Mouse (Mus musculus): ENCODE data around the gene 1110051M20Rik. TPM values are rescaled to one million over a fixed set of nuclear protein-coding genes. Genes with fewer than 3 reads are reported as not detected.

The 1110051M20Rik gene
- total and polyA plus RNA-seq, 3 experiments: 21.1 to 34.0 (median 26.2) TPM

DNA sequence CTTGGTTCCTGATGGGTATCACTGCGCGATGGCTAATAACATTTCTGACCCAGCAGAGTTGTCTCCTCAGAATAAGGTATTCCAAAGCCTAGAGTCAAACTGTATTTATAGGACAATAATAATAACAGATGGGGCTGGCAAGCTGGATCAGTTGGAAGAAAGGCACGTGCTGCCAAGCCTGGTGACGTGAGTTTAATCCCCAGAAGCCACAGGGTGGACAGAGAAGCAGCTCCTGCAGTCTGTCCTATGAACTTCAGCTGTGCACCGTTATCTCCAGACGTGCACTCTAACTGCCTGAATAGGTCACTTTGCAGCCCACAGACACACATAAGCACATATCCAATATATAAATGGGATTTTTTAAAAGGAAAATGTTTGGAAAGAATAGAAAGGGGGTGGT lies 61.2 kb downstream of the 1110051M20Rik start:
- Histone ChIP-seq H3K4me2 (ENCODE audit: insufficient read depth, low read depth, poor library complexity, severe bottlenecking) (no peak overlapping the region), H3K27ac (ENCODE audit: insufficient read depth, low read depth) (no peak overlapping the region), H3K27me3 (replicated peaks) (no peaks in the 10 kb centered on the region), H3K36me3 (replicated peaks in 1 of 2; ENCODE audit: control insufficient read depth in 1 of 2, insufficient read depth in 1 of 2, low read length in 1 of 2) (peaks cover 2 to 11% of the 10 kb centered on the region in 2 experiments), H3K4me3 (replicated peaks in 1 of 3; ENCODE audit: low read depth in 2 of 3, low read length in 2 of 3, poor library complexity in 1 of 3) (no peak overlapping the region), H3K79me2 (replicated peaks; ENCODE audit: control insufficient read depth, extremely low read depth, insufficient read depth, poor library complexity, severe bottlenecking) (no peaks in the 10 kb centered on the region), H3K4me1 (ENCODE audit: control insufficient read depth in 1 of 2, insufficient read depth in 2 of 2) (no peaks in the 10 kb centered on the region), H3K9me3 (replicated peaks; ENCODE audit: low read length) (no peaks in the 10 kb centered on the region), H3K9ac (ENCODE audit: insufficient read depth, low read depth) (no peak overlapping the region)
- in situ Hi-C loops (cut with MboI; ENCODE audit: low pct_ligation_motif_present, low pct_unique_long_range_greater_than_20kb, low sequenced_read_pairs): no loop called here
- no peak for DNase-seq (ENCODE audit: extremely low read depth)
- TF ChIP-seq TBP (conservative IDR thresholded peaks at IDR 0.05; ENCODE audit: low read depth, low read length) (no peak), MYC (IDR thresholded peaks at IDR 0.05; ENCODE audit: low read depth, low read length) (no peak), KAT2A (IDR thresholded peaks at IDR 0.05; ENCODE audit: insufficient replicate concordance, low read length) (no peak), MXI1 (IDR thresholded peaks at IDR 0.05; ENCODE audit: low read depth, low read length) (no peak)
- dilution Hi-C loops (cut with MboI; ENCODE audit: extremely low pct_ligation_motif_present, extremely low pct_unique_long_range_greater_than_20kb, low sequenced_read_pairs): no loop called here

- DNase-seq (ENCODE audit: extremely low read depth): no peak
- no peaks in the 10 kb centered on the region for H3K79me2 ChIP-seq (replicated peaks; ENCODE audit: control insufficient read depth, extremely low read depth, insufficient read depth, poor library complexity, severe bottlenecking)
- no peak overlapping the region for H3K4me3 ChIP-seq (replicated peaks in 1 of 3; ENCODE audit: low read depth in 2 of 3, low read length in 2 of 3, poor library complexity in 1 of 3)
- no peaks in the 10 kb centered on the region for H3K27me3 ChIP-seq (replicated peaks)
- dilution Hi-C loops (cut with MboI; ENCODE audit: extremely low pct_ligation_motif_present, extremely low pct_unique_long_range_greater_than_20kb, low sequenced_read_pairs): no loop called here
- H3K4me2 ChIP-seq (ENCODE audit: insufficient read depth, low read depth, poor library complexity, severe bottlenecking): no peak overlapping the region
- H3K9me3 ChIP-seq (replicated peaks; ENCODE audit: low read length): no peaks in the 10 kb centered on the region
- H3K9ac ChIP-seq (ENCODE audit: insufficient read depth, low read depth): no peak overlapping the region
- TF ChIP-seq PAX5 (IDR thresholded peaks at IDR 0.05; ENCODE audit: low read length) (no peak), KAT2A (IDR thresholded peaks at IDR 0.05; ENCODE audit: insufficient replicate concordance, low read length) (no peak), CHD1 (IDR thresholded peaks at IDR 0.05; ENCODE audit: low read depth, low read length) (no peak), ETS1 (conservative IDR thresholded peaks at IDR 0.05; ENCODE audit: low read depth, low read length) (no peak), POLR2AphosphoS2 (IDR thresholded peaks at IDR 0.05; ENCODE audit: low read depth, low read length) (no peak), TBP (conservative IDR thresholded peaks at IDR 0.05; ENCODE audit: low read depth, low read length) (no peak), JUND (conservative IDR thresholded peaks at IDR 0.05; ENCODE audit: low read depth, low read length) (no peak), BHLHE40 (IDR thresholded peaks at IDR 0.05; ENCODE audit: low read depth, low read length) (no peak), MAZ (IDR thresholded peaks at IDR 0.05; ENCODE audit: low read depth, low read length) (no peak), RCOR1 (conservative IDR thresholded peaks at IDR 0.05; ENCODE audit: low read depth, low read length) (no peak), IRF4 (IDR thresholded peaks at IDR 0.05; ENCODE audit: low read depth, low read length) (no peak), JUN (IDR thresholded peaks at IDR 0.05; ENCODE audit: insufficient read depth, low read depth, low read length) (no peak), USF2 (conservative IDR thresholded peaks at IDR 0.05; ENCODE audit: low read depth, low read length) (no peak), USF1 (IDR thresholded peaks at IDR 0.05; ENCODE audit: low read depth, low read length) (no peak)
- H3K27ac ChIP-seq (ENCODE audit: insufficient read depth, low read depth): no peak overlapping the region
- in situ Hi-C loops (cut with MboI; ENCODE audit: low pct_ligation_motif_present, low pct_unique_long_range_greater_than_20kb, low sequenced_read_pairs): no loop called here
- H3K4me1 ChIP-seq (ENCODE audit: control insufficient read depth in 1 of 2, insufficient read depth in 2 of 2): no peaks in the 10 kb centered on the region
- peaks cover 0 to 6% of the 10 kb centered on the region in 2 experiments for H3K36me3 ChIP-seq (replicated peaks in 1 of 2; ENCODE audit: control insufficient read depth in 1 of 2, insufficient read depth in 1 of 2, low read length in 1 of 2)
Measured at GRCm38 (mm10) chr2:91377038-91377437, 67.5 kb downstream of the 1110051M20Rik start.
